Mouse (Mus musculus) heart, embryonic 10.5 days (tissue): ENCODE data around the gene Stxbp5l. TPM values are rescaled to one million over a fixed set of nuclear protein-coding genes. Genes with fewer than 3 reads are reported as not detected.
"Not testable (repeated sequence)": the region's sequence is repeated elsewhere in the genome, so short reads cannot be mapped to it uniquely, and the experiment has no call there.

Source experiments
- DNase-seq: peaks from one replicate; pipeline ENCODE4 v3.0.0-alpha.2; 2017; ENCODE audit warnings: low spot score
- H3K27ac ChIP-seq: fragments of 300-500 bp; sonication (generic); 2 replicates; pipeline ENCODE4 v1.5.1; 2016; ENCODE audit warnings: mild to moderate bottlenecking
- H3K27me3 ChIP-seq: fragments of 300-500 bp; sonication (generic); 2 replicates; pipeline ENCODE4 v1.6.1; 2016; ENCODE audit warnings: mild to moderate bottlenecking; ENCODE audit not compliant: poor library complexity, insufficient read depth, severe bottlenecking
- H3K36me3 ChIP-seq: fragments of 300-500 bp; sonication (generic); 2 replicates; pipeline ENCODE4 v1.6.1; 2016; ENCODE audit warnings: mild to moderate bottlenecking, moderate library complexity
- H3K4me1 ChIP-seq: fragments of 300-500 bp; sonication (generic); 2 replicates; pipeline ENCODE4 v1.6.1; 2016; ENCODE audit warnings: mild to moderate bottlenecking
- H3K4me3 ChIP-seq: fragments of 300-500 bp; sonication (generic); 2 replicates; pipeline ENCODE4 v1.5.1; 2016; ENCODE audit warnings: mild to moderate bottlenecking, moderate library complexity
- H3K9me3 ChIP-seq: fragments of 300-500 bp; sonication (generic); 2 replicates; pipeline ENCODE4 v1.6.1; 2016; ENCODE audit warnings: mild to moderate bottlenecking, moderate library complexity
- WGBS: fragments of 180-500 bp; shearing (Covaris S2); methylation state at CpG from one replicate; pipeline ENCODE4 v1.1.7; 2016; 5-methylcytosine and 5-hydroxymethylcytosine counted together
- polyA plus RNA-seq: library from polyadenylated mRNA; unstranded; fragments of >200 nt; fragmentation: Nextera tagmentation; extraction: Ambion mirVana; gene quantifications from 2 replicates; pipeline ENCODE4 v1.2.1, GENCODE M21; 2016

Stxbp5l gene
- polyA plus RNA-seq, 1 experiment from 2014 or later, result 0.72 TPM

DNA sequence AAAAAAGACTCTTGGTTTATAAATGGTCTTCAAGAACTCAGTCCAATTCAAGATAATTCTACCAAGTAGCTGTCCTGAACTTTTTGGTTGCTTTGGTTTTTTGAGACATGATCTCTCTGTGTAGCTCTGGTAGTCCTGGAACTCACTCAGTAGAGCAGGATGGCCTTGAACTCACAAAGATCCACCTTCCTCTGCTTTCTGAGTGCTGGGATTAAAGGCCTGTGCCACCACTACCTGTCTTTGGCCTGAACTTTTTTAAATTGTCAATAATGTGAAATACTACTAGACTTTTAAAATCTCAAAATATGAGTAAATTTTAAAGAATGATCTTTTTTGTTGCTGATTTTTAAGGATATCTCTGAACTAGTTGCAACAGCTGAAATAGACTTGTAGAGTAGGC, 176.0 kb downstream of the Stxbp5l start:
- Histone ChIP-seq H3K4me1 (no peaks in the 10 kb centered on the region), H3K27ac (no peak overlapping the region), H3K36me3 (no peaks in the 10 kb centered on the region), H3K9me3 (no peaks in the 10 kb centered on the region), H3K27me3 (no peaks in the 10 kb centered on the region), H3K4me3 (no peak overlapping the region)
- DNase-seq, result no peak

DNA sequence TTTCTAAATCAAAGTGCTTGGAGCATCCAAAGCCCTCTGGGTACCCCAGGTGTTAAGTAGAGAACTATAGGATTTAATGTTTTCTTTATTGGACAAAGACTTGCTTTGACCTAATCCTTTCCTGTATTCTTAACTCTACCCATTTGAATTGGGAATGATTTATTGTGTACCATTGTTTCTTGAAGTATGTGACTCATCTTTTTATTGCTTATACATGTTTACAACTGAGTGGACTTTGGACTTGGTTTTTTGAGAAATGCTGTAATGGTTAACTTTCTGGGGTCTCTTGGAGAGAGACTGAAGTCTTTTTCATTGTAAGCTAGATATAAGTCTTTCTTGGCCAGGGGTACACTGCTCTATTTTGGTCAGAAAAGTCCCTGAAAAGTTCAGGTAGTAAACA, 190.6 kb downstream of the Stxbp5l start:
- Histone ChIP-seq H3K27me3 (no peaks in the 10 kb centered on the region), H3K4me3 (no peak overlapping the region), H3K4me1 (no peaks in the 10 kb centered on the region), H3K9me3 (no peaks in the 10 kb centered on the region), H3K27ac (no peak overlapping the region), H3K36me3 (no peaks in the 10 kb centered on the region)
- DNase-seq, result no peak

DNA sequence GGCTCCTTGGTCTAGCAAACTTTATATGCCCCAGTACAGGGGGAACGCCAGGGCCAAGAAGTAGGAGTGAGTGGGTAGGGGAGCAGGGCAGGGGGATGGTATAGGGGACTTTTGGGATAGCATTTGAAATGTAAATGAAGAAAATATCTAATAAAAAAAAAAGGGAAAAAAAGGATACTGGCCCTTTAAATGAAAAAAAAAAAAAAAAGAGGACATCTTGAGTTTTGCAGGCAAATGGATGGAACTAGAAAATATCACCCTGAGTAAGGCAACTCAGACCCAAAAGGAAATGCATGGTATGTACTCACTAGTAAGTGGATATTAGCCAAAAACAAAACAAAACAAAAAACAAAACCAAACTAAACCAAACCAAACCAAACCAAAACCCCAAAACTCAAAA, 259.6 kb downstream of the Stxbp5l start:
- H3K9me3 ChIP-seq, H3K36me3 ChIP-seq, H3K4me1 ChIP-seq, H3K4me3 ChIP-seq, H3K27ac ChIP-seq, H3K27me3 ChIP-seq, DNase-seq: not testable (repeated sequence)
- 77% methylated on average over 1 of the region's 1 CpGs for WGBS

DNA sequence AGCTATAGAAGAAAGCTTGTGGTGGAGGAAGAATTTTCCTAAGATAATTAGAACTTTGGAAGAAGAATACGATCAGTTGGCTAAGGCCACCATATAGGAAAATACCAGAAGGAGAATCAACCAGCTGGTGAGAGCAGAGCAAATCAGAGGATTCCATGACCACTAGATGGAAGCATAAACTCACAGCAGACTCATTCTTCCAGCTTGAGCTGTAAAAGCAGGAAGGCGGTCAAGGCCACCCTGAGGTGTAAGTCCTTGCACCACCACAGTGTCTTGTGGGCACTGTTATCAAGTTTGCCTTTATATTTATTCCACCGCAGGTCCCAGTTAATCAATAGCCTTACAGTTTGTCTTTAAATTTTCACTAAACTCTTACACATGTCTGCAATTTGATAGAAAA, 275.5 kb downstream of the Stxbp5l start:
- Histone ChIP-seq H3K9me3 (no peaks in the 10 kb centered on the region), H3K36me3 (no peaks in the 10 kb centered on the region), H3K4me1 (peaks cover 5% of the 10 kb centered on the region; the same call in 1 of the 2 replicates), H3K27ac (no peak overlapping the region), H3K27me3 (no peaks in the 10 kb centered on the region), H3K4me3 (no peak overlapping the region)
- 27% methylated on average over 3 of the region's 3 CpGs for WGBS
- no peak for DNase-seq

DNA sequence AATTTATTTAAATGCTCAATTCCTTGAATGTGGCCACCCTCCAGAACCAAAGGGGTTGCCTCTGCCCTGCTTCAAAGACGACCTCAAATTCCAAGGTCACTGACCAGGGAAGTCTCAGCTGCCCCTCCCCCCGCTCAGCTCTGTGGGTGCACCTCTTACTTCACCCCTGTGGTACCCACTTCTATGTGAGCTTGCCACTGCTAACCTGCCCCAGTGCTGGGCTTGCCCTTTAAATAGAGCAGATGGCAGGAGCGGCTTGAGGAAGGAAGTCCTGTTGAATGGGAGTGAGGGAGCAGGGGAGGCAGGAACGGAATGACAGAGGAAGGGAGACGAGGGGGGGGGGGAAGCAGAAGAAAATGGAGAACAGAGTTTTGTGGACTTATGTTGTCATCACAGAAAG, 276.0 kb downstream of the Stxbp5l start:
- 21% methylated on average over 5 of the region's 5 CpGs for WGBS
- H3K9me3 ChIP-seq, result no peaks in the 10 kb centered on the region
- no peaks in the 10 kb centered on the region for H3K36me3 ChIP-seq
- H3K4me1 ChIP-seq, result peaks cover 5% of the 10 kb centered on the region; the same call in 1 of the 2 replicates
- no peaks in the 10 kb centered on the region for H3K27me3 ChIP-seq
- no peak for DNase-seq
- H3K4me3 ChIP-seq, result no peak overlapping the region; the same call in 1 of the 2 replicates
- H3K27ac ChIP-seq, result no peak overlapping the region

DNA sequence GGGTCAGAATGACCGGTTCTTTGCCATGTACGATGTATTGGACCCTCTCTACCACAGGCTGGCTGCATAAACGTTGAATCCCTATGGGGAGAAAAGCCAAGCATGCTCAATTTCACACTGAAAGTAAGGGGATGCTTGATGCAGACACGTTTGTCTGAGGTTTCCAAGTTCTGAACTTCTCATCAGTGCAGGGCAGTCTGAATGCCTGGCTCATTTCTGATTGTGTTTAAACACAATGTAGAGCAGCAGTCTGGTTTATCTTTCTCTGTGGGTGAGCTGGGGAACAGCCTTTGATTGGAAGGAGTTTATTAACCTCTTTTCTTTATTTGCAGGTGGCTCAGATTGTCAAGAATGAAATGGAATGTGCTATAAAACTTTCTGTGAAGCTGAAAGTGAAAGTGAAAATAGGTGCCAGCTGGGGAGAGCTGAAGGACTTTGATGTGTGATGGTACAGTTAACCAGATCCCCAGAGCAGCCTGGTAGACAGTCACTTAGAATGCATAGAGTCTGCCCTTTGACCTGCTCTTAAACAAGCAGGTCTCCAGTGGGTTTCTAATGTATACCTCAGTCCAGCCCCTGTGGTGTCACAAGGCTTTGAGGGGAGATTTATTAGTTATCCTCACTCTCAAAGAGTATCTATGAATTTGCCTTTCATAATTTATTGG, 290.5 kb downstream of the Stxbp5l start:
- H3K36me3 ChIP-seq, result peaks cover 43% of the 10 kb centered on the region
- H3K9me3 ChIP-seq, result no peaks in the 10 kb centered on the region
- no peak for DNase-seq
- H3K4me3 ChIP-seq, result no peak overlapping the region
- no peaks in the 10 kb centered on the region for H3K27me3 ChIP-seq
- H3K4me1 ChIP-seq, result no peaks in the 10 kb centered on the region
- no peak overlapping the region for H3K27ac ChIP-seq
- WGBS, result 89% methylated on average over 4 of the region's 4 CpGs

DNA sequence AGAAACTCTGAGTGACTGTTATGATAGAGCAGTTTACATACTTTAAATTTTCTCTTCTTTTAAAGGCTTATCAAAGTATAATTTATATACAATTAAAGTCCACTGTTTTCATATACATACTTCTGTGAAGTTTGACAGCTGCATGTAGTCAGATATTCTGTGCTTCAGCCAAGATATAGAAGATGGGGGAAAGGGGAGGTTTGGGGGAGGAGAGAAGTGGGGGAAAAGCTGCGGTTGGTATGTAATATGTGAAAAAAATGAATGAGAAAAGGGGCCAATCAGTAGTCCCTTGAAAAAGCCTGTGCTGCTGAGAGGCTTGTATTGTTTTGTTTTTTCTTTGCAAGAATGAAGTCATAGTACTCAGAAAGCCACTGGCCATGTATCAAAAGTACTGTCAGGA, 295.1 kb downstream of the Stxbp5l start:
- Histone ChIP-seq H3K4me1 (no peaks in the 10 kb centered on the region), H3K9me3 (no peaks in the 10 kb centered on the region), H3K27me3 (no peaks in the 10 kb centered on the region), H3K36me3 (peaks cover 49% of the 10 kb centered on the region), H3K27ac (no peak overlapping the region), H3K4me3 (no peak overlapping the region)
- WGBS, result 97% methylated on average over 1 of the region's 1 CpGs
- no peak for DNase-seq

DNA sequence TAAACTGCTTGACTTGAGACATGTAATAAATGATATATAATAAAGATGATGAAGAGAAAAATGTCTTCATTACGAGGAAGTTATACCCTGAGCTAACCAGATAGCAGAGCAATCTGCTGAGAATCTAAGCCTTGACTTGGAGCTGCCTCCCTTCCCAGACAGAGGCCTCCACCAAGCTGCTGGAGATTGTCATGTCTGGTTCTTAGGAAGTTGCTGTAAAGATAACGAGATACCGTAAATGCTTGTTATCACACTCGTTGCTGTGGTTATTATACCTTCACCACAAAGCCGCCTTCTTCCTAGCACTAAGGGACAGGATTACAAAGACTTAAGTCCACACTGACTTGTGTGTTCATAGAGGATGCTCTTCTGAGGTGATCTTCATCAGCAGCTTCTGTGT, 312.4 kb downstream of the Stxbp5l start:
- no peak for DNase-seq
- H3K4me1 ChIP-seq, result no peaks in the 10 kb centered on the region
- H3K27ac ChIP-seq, result no peak overlapping the region
- 77% methylated on average over 5 of the region's 5 CpGs for WGBS
- H3K4me3 ChIP-seq, result no peak overlapping the region
- H3K27me3 ChIP-seq, result no peaks in the 10 kb centered on the region
- H3K9me3 ChIP-seq, result no peaks in the 10 kb centered on the region
- H3K36me3 ChIP-seq, result peaks cover 36% of the 10 kb centered on the region

Other genes with a start within 250 kb of the Stxbp5l start
- gene Gtf2e1, start 154.8 kb upstream of the Stxbp5l start, polyA plus RNA-seq, result 35.3 and 38.5 TPM in 2 replicates
- 39.8 and 40.5 TPM in 2 replicates for gene Rabl3, start 154.9 kb upstream of the Stxbp5l start, polyA plus RNA-seq
- gene Hgd, start 195.2 kb upstream of the Stxbp5l start, polyA plus RNA-seq, result 0.27 and 1.9 TPM in 2 replicates